Mouse (Mus musculus) liver, embryonic 15.5 days (tissue): Measurements from ENCODE around the gene Myo5c. TPM values are rescaled to one million over a fixed set of nuclear protein-coding genes. Genes with fewer than 3 reads are reported as not detected.

Source experiments
- ATAC-seq: fragments of 200-750 bp; cut with Nextera tagmentation; 2 replicates; pipeline ENCODE4 v1.8.0; 2017; ENCODE audit warnings: moderate number of reproducible peaks, mild to moderate bottlenecking, moderate library complexity; ENCODE audit not compliant: insufficient read depth
- H3K27ac ChIP-seq: fragments of 300-500 bp; sonication (generic); replicated peaks from 2 replicates; pipeline ENCODE4 v1.5.1; 2015; ENCODE audit warnings: mild to moderate bottlenecking, inconsistent platforms
- H3K27me3 ChIP-seq: fragments of 300-500 bp; sonication (generic); 2 replicates; pipeline ENCODE4 v1.6.1; 2015; ENCODE audit warnings: mild to moderate bottlenecking, inconsistent platforms
- H3K36me3 ChIP-seq: fragments of 300-500 bp; sonication (generic); replicated peaks from 2 replicates; pipeline ENCODE4 v1.6.1; 2015; ENCODE audit warnings: moderate library complexity, mild to moderate bottlenecking, inconsistent platforms
- H3K4me1 ChIP-seq: fragments of 300-500 bp; sonication (generic); replicated peaks from 2 replicates; pipeline ENCODE4 v1.6.1; 2015; ENCODE audit warnings: inconsistent platforms
- H3K4me2 ChIP-seq: fragments of 300-500 bp; sonication (generic); 2 replicates; pipeline ENCODE4 v1.6.1; 2015; ENCODE audit warnings: moderate library complexity, mild to moderate bottlenecking, inconsistent platforms
- H3K4me3 ChIP-seq: fragments of 300-500 bp; sonication (generic); replicated peaks from 2 replicates; pipeline ENCODE4 v1.5.1; 2015; ENCODE audit warnings: mild to moderate bottlenecking, inconsistent platforms
- H3K9ac ChIP-seq: fragments of 300-500 bp; sonication (generic); 2 replicates; pipeline ENCODE4 v1.6.1; 2015; ENCODE audit warnings: moderate library complexity, mild to moderate bottlenecking, inconsistent platforms
- H3K9me3 ChIP-seq: fragments of 300-500 bp; sonication (generic); replicated peaks from 2 replicates; pipeline ENCODE4 v1.6.1; 2016; ENCODE audit warnings: inconsistent platforms
- WGBS: fragments of 180-500 bp; shearing (Covaris S2); methylation state at CpG from one replicate; pipeline ENCODE4 v1.1.7; 2015; ENCODE audit warnings: mixed read lengths; ENCODE audit not compliant: insufficient replicate concordance; 5-methylcytosine and 5-hydroxymethylcytosine counted together
- polyA plus RNA-seq: library from polyadenylated mRNA; unstranded; fragments of >200 nt; fragmentation: Nextera tagmentation; extraction: Ambion mirVana; gene quantifications from 2 replicates; pipeline ENCODE4 v1.2.1, GENCODE M21; 2015

The Myo5c gene
- 0.46 and 0.81 TPM in 2 replicates for polyA plus RNA-seq

DNA sequence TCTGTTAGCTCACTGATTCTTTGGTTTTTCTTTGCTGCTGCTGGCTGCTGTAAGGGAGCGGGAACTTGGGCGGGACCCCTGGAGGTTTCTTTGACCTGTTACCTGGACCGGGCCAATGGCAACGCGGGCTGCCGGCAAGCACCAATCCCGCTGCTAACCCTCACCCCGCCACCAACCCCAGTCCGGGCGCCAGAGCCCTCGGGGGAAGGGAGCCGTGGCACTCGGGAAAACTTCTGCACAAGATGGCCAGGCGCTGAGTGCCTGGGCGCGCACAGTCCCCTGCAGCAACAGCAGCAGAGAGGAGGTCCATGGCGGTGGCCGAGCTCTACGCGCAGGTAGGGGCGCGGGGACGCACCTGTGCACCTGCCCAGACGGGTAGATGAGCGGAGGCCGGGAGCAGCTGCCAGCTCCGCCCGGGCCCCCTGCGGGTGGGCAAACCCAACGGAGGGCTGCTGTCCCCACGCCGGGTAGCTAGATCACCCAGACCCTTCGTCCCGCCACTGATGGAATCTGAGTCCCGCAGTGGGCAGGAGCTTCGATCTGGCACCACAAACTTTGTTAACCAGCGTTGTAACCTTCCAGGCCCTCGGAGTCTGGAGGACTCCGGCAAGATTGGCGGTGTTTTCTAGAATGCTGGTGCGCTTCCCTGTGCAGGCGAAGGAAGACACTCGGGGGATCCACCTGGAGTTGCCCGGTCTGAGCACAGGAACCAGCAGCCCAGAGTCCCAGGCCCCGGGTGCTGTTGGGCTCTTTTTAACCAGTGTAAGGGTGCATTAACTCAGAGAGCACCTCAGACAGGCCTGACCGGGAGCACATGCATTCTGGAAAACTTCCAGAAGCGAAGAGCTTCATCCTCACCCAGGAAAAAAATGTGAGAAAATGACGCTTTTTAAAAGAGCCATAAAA is at the start of gene Myo5c:
TSS of gene Myo5c (plus strand) at position 180 of the 906 bp plus-strand sequence.
- H3K4me1 ChIP-seq: no peaks in the 10 kb centered on the region
- no peak within 1 kb of the TSS for H3K27ac ChIP-seq
- 8% methylated on average over 48 of the region's 48 CpGs for WGBS
- no peaks in the 10 kb centered on the region for H3K36me3 ChIP-seq
- peak within 1 kb of the TSS; percentile 58 for H3K4me2 ChIP-seq
- no peak within 1 kb of the TSS for H3K9ac ChIP-seq
- H3K9me3 ChIP-seq: no peaks in the 10 kb centered on the region
- peaks cover 38% of the 10 kb centered on the region for H3K27me3 ChIP-seq
- ATAC-seq: peak; percentile 42; the same call in 1 of the 2 replicates
- H3K4me3 ChIP-seq: peak within 1 kb of the TSS; percentile 34

- H3K36me3 ChIP-seq: no peaks in the 10 kb centered on the region
- 58% methylated on average over 3 of the region's 3 CpGs for WGBS
These were observed 44.1 kb upstream of the Myo5c start for GRCm38 (mm10) chr9:75187646-75188260.

DNA sequence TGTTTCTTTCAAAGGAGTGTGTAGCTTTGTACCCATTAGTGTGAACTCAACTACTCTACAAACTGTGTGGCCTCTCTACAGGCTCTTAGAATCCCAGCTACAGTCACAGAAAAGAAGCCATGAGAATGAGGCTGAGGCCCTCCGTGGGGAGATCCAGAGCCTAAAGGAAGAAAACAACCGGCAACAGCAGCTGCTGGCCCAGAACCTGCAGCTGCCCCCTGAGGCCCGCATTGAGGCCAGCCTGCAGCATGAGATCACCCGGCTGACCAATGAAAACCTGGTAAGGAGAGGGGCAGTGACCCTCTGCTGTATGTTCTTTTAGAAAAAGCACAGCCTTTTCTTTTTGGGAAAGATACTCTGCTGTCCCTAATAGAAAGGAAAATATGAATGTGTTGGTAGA is 38.0 kb upstream of the Myo5c start:
- Histone ChIP-seq H3K27me3 (no peaks in the 10 kb centered on the region), H3K36me3 (no peaks in the 10 kb centered on the region), H3K4me2 (no peak overlapping the region), H3K9ac (no peak overlapping the region), H3K4me1 (no peaks in the 10 kb centered on the region), H3K4me3 (no peak overlapping the region), H3K27ac (no peak overlapping the region), H3K9me3 (no peaks in the 10 kb centered on the region)
- 64% methylated on average over 4 of the region's 4 CpGs for WGBS
- no peak for ATAC-seq

More at GRCm38 (mm10) chr9:75187646-75188260, 44.1 kb upstream of the Myo5c start:
- no peak overlapping the region for H3K9ac ChIP-seq
- H3K4me2 ChIP-seq: no peak overlapping the region
- no peaks in the 10 kb centered on the region for H3K9me3 ChIP-seq
- no peaks in the 10 kb centered on the region for H3K27me3 ChIP-seq
- no peak overlapping the region for H3K4me3 ChIP-seq
- no peak overlapping the region for H3K27ac ChIP-seq
- ATAC-seq: no peak
- H3K4me1 ChIP-seq: no peaks in the 10 kb centered on the region

DNA sequence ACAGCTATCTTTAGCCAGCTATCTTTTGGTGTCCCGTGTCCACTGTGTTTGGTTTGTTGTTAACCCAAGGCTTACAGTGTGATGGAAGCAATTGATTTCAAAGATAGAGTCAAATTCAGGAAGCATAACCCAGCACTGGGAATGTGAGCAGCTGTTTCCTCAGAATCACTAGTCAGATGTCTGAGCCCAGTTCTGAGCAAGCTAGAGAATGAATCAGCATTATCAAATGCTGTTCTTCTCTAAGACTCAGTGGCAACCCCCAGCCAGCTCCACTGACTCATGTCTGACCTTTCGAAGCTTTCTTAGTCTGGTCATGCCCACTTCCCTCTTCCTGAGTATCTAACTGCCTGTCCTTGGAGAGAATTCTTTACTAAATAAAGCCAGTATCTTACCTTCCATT is 35.5 kb upstream of the Myo5c start:
- no peaks in the 10 kb centered on the region for H3K27me3 ChIP-seq
- H3K4me3 ChIP-seq: no peak overlapping the region
- H3K27ac ChIP-seq: no peak overlapping the region
- 9% methylated on average over 2 of the region's 2 CpGs for WGBS
- no peaks in the 10 kb centered on the region for H3K36me3 ChIP-seq
- H3K4me1 ChIP-seq: no peaks in the 10 kb centered on the region
- H3K4me2 ChIP-seq: no peak overlapping the region
- no peaks in the 10 kb centered on the region for H3K9me3 ChIP-seq
- H3K9ac ChIP-seq: no peak overlapping the region
- ATAC-seq: no peak

DNA sequence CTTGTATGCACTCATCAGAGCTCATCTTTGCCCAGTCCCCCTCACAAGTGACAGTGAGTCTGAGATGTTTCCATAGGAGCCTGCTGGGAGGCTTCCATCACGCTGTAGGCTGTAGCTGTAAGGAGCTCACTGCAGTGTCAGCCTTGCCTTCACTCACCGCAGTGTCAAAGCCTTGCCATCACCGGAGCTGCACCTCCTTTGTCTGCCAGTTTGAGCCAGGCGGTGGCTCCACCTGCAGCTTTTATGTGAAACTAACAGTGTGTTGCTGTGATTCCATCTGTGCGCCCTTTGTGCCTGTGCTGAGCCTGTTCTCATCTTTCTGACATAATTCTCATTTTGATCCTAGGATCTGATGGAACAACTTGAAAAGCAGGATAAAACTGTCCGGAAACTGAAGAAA is 34.5 kb upstream of the Myo5c start:
- no peak for ATAC-seq
- H3K27me3 ChIP-seq: no peaks in the 10 kb centered on the region
- H3K4me3 ChIP-seq: no peak overlapping the region
- no peaks in the 10 kb centered on the region for H3K36me3 ChIP-seq
- H3K4me2 ChIP-seq: no peak overlapping the region
- 59% methylated on average over 6 of the region's 6 CpGs for WGBS
- H3K9ac ChIP-seq: no peak overlapping the region
- no peak overlapping the region for H3K27ac ChIP-seq
- H3K4me1 ChIP-seq: no peaks in the 10 kb centered on the region
- no peaks in the 10 kb centered on the region for H3K9me3 ChIP-seq

GRCm38 (mm10) chr9:75201506-75201905 is 30.3 kb upstream of the Myo5c start:
- WGBS: 79% methylated on average over 1 of the region's 1 CpGs
- no peak for ATAC-seq
- H3K36me3 ChIP-seq: no peaks in the 10 kb centered on the region
- no peaks in the 10 kb centered on the region for H3K4me1 ChIP-seq
- H3K9ac ChIP-seq: no peak overlapping the region
- H3K9me3 ChIP-seq: no peaks in the 10 kb centered on the region
- no peak overlapping the region for H3K4me3 ChIP-seq
- H3K27me3 ChIP-seq: no peaks in the 10 kb centered on the region
- H3K4me2 ChIP-seq: no peak overlapping the region
- no peak overlapping the region for H3K27ac ChIP-seq

DNA sequence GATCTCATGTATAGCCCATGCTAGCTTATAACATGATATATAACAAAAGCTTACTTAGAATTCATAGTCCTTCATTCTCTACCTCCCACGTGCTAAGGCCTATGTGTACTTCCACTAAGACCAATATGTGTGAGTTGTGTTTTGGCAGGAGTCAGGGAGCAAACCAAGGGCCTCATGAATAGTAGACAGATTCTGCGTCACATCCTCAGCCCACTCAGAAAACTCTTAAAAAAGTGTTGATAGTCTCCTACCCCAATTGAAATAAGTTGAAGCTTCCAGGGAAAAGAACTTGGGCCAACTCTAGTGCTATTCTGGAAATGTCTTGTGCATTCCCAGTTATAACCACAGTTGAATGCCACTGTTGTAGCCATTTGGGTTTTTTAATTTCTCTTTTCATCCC is 29.8 kb upstream of the Myo5c start:
- Histone ChIP-seq H3K36me3 (no peaks in the 10 kb centered on the region), H3K4me2 (no peak overlapping the region), H3K4me1 (no peaks in the 10 kb centered on the region), H3K9me3 (no peaks in the 10 kb centered on the region), H3K27me3 (no peaks in the 10 kb centered on the region), H3K9ac (no peak overlapping the region), H3K4me3 (no peak overlapping the region), H3K27ac (no peak overlapping the region)
- 64% methylated on average over 2 of the region's 2 CpGs for WGBS
- no peak for ATAC-seq

GRCm38 (mm10) chr9:75209246-75209645 is 22.6 kb upstream of the Myo5c start:
- 44% methylated on average over 1 of the region's 1 CpGs for WGBS
- no peaks in the 10 kb centered on the region for H3K9me3 ChIP-seq
- no peak overlapping the region for H3K27ac ChIP-seq
- H3K9ac ChIP-seq: no peak overlapping the region
- no peaks in the 10 kb centered on the region for H3K4me1 ChIP-seq
- H3K27me3 ChIP-seq: no peaks in the 10 kb centered on the region
- H3K36me3 ChIP-seq: no peaks in the 10 kb centered on the region
- no peak for ATAC-seq
- no peak overlapping the region for H3K4me3 ChIP-seq
- H3K4me2 ChIP-seq: no peak overlapping the region

GRCm38 (mm10) chr9:75210269-75210668 is 21.6 kb upstream of the Myo5c start:
- Histone ChIP-seq H3K27me3 (no peaks in the 10 kb centered on the region), H3K9ac (no peak overlapping the region), H3K27ac (no peak overlapping the region), H3K4me3 (no peak overlapping the region), H3K4me2 (no peak overlapping the region), H3K36me3 (no peaks in the 10 kb centered on the region), H3K4me1 (no peaks in the 10 kb centered on the region), H3K9me3 (no peaks in the 10 kb centered on the region)
- ATAC-seq: no peak
- 69% methylated on average over 2 of the region's 2 CpGs for WGBS

DNA sequence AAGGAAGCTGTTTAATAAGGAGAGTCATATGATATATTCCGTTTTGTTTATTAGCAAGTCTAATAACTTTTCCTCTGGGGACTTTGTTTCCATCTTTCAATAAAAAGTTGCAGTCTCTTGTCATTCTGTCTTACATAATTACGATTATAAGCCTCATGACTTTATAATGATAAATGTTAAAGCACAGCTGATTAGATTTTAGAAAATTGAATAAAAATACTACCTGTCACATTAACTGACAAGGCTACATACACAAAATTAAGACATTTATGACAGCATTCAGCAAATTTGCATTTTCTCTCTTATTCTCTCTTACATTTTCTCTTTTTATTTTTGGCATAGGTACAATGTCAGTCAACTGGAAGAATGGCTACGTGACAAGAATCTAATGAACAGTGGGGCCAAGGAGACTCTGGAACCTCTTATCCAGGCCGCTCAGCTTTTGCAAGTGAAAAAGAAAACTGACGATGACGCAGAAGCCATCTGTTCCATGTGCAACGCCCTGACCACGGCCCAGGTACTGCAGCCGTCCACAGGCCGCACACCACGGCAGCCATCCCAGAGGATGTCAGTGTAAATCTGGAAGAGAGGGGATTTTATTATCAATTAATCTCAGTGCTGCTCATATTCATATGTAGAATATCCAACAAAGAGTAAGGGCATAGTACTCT is 16.9 kb upstream of the Myo5c start:
- no peaks in the 10 kb centered on the region for H3K9me3 ChIP-seq
- H3K27me3 ChIP-seq: no peaks in the 10 kb centered on the region
- 71% methylated on average over 11 of the region's 11 CpGs for WGBS
- H3K27ac ChIP-seq: no peak overlapping the region
- no peak overlapping the region for H3K4me2 ChIP-seq
- H3K4me3 ChIP-seq: no peak overlapping the region
- no peak for ATAC-seq
- H3K4me1 ChIP-seq: no peaks in the 10 kb centered on the region
- no peaks in the 10 kb centered on the region for H3K36me3 ChIP-seq
- no peak overlapping the region for H3K9ac ChIP-seq

DNA sequence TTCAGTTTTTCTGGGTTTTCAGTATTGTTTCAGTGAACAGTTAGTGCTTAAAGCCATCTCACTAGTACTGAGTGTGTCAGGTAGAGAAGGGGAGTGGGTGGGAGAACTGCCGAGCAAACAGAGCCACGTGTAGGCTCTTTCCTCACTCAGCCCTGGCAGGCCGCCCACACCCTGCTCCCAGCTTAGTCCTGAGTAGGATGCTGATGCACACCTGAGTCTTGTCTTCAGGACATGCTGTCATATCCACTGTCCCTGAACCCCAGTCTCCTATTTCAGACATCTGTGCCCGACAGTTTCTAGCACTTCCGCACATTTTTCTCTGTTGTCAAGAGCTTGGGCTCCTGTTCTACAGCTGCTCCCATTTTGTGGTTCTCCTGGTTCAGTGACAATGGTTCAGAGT is 11.9 kb upstream of the Myo5c start:
- 73% methylated on average over 5 of the region's 5 CpGs for WGBS
- Histone ChIP-seq H3K4me1 (no peaks in the 10 kb centered on the region), H3K4me2 (no peak overlapping the region), H3K4me3 (no peak overlapping the region), H3K27me3 (no peaks in the 10 kb centered on the region), H3K9ac (no peak overlapping the region), H3K9me3 (no peaks in the 10 kb centered on the region), H3K36me3 (no peaks in the 10 kb centered on the region), H3K27ac (no peak overlapping the region)
- no peak for ATAC-seq
